Mouse (Mus musculus): Measurements from ENCODE around the gene Gadl1. TPM values are rescaled to one million over a fixed set of nuclear protein-coding genes. Genes with fewer than 3 reads are reported as not detected.

The Gadl1 gene
- total and polyA plus RNA-seq, 2 experiments from 2014 or later: 1.1 to 2.6 TPM

DNA sequence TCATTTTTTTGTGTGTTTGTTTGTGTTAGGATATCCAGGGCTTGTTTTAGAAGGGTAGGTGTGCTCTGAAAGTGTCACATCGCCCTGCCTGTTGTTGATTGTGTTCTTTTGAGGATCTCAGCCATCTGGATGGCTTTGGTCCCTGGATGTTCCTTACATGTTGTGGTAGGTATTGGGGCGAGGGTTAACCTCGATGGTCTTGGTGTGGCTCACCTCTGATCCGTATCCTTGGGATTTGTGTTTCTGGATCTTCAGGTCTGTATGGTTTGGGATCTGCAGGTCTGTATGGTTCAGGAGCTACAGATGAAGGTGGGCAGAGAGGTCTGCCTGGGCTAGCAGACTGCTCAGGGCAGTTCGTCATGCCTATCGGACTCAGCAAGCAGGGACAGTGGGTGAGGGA lies 28.8 kb upstream of the Gadl1 start:
- 83% methylated on average over 6 of the region's 6 CpGs for WGBS
- no peak overlapping the region for H3K27ac ChIP-seq (ENCODE audit: low read depth)
- DNase-seq (ENCODE audit: low spot score) (no peak), ATAC-seq (ENCODE audit: insufficient read depth, low read depth) (no peak)
- no peak overlapping the region for H3K4me2 ChIP-seq (ENCODE audit: low read depth, low read length)
- no peak overlapping the region for H3K9ac ChIP-seq (replicated peaks; ENCODE audit: low read depth, low read length)
- no peaks in the 10 kb centered on the region for H3K9me3 ChIP-seq (replicated peaks; ENCODE audit: control insufficient read depth, low read length)
- no peaks in the 10 kb centered on the region for H3K27me3 ChIP-seq (ENCODE audit: control insufficient read depth, insufficient read depth, low read length)
- TF ChIP-seq EP300 (IDR thresholded peaks at IDR 0.05; ENCODE audit: low read depth): no peak
- no peak for TF ChIP-seq CTCF (IDR thresholded peaks at IDR 0.05; ENCODE audit: low read depth)
- no peaks in the 10 kb centered on the region for H3K36me3 ChIP-seq (replicated peaks; ENCODE audit: control insufficient read depth, insufficient read depth, low read length)
- no peak overlapping the region for H3K4me3 ChIP-seq (ENCODE audit: low read depth, low read length)
- no peaks in the 10 kb centered on the region for H3K4me1 ChIP-seq (ENCODE audit: control insufficient read depth, insufficient read depth)

DNA sequence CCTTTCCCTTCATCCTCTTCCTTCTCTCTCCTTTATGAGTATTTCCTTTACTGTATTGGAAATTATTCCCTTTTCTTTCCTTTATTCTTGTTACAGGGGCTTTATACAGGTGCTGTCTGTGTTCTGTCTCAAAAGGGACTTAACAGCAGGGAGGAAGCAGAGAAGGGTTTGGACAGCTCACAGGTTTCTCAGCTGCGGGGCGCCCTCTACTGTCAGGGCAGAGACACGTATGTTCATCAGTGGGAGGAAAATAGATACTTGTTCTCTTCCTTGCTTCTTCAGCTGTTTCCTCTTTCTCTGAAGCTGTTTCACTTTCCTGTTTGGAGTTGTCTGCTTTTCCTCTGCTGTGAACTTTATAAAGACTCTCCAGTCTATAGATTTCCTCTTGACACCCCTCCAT lies 28.1 kb upstream of the Gadl1 start:
- Histone ChIP-seq H3K36me3 (replicated peaks; ENCODE audit: control insufficient read depth, insufficient read depth, low read length) (no peaks in the 10 kb centered on the region), H3K27me3 (ENCODE audit: control insufficient read depth, insufficient read depth, low read length) (no peaks in the 10 kb centered on the region), H3K9ac (replicated peaks; ENCODE audit: low read depth, low read length) (no peak overlapping the region), H3K4me2 (ENCODE audit: low read depth, low read length) (no peak overlapping the region), H3K4me3 (ENCODE audit: low read depth, low read length) (no peak overlapping the region), H3K9me3 (replicated peaks; ENCODE audit: control insufficient read depth, low read length) (no peaks in the 10 kb centered on the region), H3K27ac (ENCODE audit: low read depth) (no peak overlapping the region), H3K4me1 (ENCODE audit: control insufficient read depth, insufficient read depth) (no peaks in the 10 kb centered on the region)
- 72% methylated on average over 3 of the region's 3 CpGs for WGBS
- TF ChIP-seq EP300 (IDR thresholded peaks at IDR 0.05; ENCODE audit: low read depth) (no peak), CTCF (IDR thresholded peaks at IDR 0.05; ENCODE audit: low read depth) (peak; percentile 37)
- no peak for DNase-seq (ENCODE audit: low spot score)
- ATAC-seq (ENCODE audit: insufficient read depth, low read depth): no peak

DNA sequence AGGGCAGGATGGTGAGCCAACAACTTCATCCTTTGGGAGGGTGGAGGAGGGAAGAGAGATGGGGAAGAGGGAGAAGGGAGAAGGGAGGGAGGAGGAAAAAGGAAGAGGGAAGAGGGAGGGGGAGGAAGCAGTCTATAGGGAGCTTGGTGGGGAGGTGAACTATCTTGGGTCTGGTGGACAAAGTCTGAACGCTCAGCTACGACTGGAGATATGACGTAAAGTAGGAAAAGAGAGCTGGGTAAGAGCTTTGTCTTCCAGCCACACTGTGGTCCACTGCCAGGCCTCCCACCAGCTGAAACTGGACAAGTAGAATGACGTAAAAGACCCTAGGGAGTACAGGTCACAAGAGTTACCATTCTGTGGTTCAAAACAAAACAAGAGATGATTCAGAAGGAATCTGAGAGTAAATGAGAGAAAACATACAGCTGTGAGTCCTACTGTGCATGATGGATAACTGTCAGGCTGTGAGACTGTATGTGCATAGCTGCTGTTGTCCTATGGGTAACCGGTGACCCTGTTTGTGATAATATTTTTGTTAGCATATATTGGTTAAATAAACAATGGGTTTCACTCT lies 26.5 kb upstream of the Gadl1 start:
- H3K27me3 ChIP-seq (ENCODE audit: control insufficient read depth, insufficient read depth, low read length): no peaks in the 10 kb centered on the region
- no peaks in the 10 kb centered on the region for H3K4me1 ChIP-seq (ENCODE audit: control insufficient read depth, insufficient read depth)
- ATAC-seq (ENCODE audit: insufficient read depth, low read depth) (no peak), DNase-seq (ENCODE audit: low spot score) (no peak)
- H3K36me3 ChIP-seq (replicated peaks; ENCODE audit: control insufficient read depth, insufficient read depth, low read length): no peaks in the 10 kb centered on the region
- no peak overlapping the region for H3K4me2 ChIP-seq (ENCODE audit: low read depth, low read length)
- H3K9me3 ChIP-seq (replicated peaks; ENCODE audit: control insufficient read depth, low read length): no peaks in the 10 kb centered on the region
- no peak overlapping the region for H3K4me3 ChIP-seq (ENCODE audit: low read depth, low read length)
- 66% methylated on average over 5 of the region's 5 CpGs for WGBS
- no peak for TF ChIP-seq CTCF (IDR thresholded peaks at IDR 0.05; ENCODE audit: low read depth)
- TF ChIP-seq EP300 (IDR thresholded peaks at IDR 0.05; ENCODE audit: low read depth): no peak
- H3K9ac ChIP-seq (replicated peaks; ENCODE audit: low read depth, low read length): no peak overlapping the region
- H3K27ac ChIP-seq (ENCODE audit: low read depth): no peak overlapping the region

DNA sequence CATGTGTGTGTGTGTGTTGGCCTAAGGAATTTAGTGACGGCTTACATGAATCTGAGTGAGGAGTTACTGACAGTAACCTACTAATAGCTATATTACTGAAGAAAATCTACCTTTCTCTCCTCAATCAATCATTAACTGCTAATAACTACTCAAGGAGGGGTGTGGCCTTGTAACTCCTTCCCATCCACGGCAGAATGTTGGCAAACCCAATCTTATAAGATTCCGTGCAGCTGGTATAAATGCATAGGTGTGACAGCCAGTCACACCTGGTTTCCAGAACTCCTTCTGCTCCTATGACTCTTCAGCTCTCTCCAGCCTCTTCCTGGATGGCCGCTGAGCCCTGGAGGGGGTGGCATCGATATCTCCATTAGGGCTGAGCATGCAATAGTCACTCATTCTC lies 25.8 kb upstream of the Gadl1 start:
- Histone ChIP-seq H3K4me1 (ENCODE audit: control insufficient read depth, insufficient read depth) (no peaks in the 10 kb centered on the region), H3K36me3 (replicated peaks; ENCODE audit: control insufficient read depth, insufficient read depth, low read length) (no peaks in the 10 kb centered on the region), H3K4me2 (ENCODE audit: low read depth, low read length) (no peak overlapping the region), H3K27ac (ENCODE audit: low read depth) (no peak overlapping the region), H3K4me3 (ENCODE audit: low read depth, low read length) (no peak overlapping the region), H3K9me3 (replicated peaks; ENCODE audit: control insufficient read depth, low read length) (no peaks in the 10 kb centered on the region), H3K9ac (replicated peaks; ENCODE audit: low read depth, low read length) (no peak overlapping the region), H3K27me3 (ENCODE audit: control insufficient read depth, insufficient read depth, low read length) (no peaks in the 10 kb centered on the region)
- DNase-seq (ENCODE audit: low spot score) (no peak), ATAC-seq (ENCODE audit: insufficient read depth, low read depth) (no peak)
- TF ChIP-seq CTCF (IDR thresholded peaks at IDR 0.05; ENCODE audit: low read depth) (no peak), EP300 (IDR thresholded peaks at IDR 0.05; ENCODE audit: low read depth) (no peak)
- 87% methylated on average over 5 of the region's 5 CpGs for WGBS

DNA sequence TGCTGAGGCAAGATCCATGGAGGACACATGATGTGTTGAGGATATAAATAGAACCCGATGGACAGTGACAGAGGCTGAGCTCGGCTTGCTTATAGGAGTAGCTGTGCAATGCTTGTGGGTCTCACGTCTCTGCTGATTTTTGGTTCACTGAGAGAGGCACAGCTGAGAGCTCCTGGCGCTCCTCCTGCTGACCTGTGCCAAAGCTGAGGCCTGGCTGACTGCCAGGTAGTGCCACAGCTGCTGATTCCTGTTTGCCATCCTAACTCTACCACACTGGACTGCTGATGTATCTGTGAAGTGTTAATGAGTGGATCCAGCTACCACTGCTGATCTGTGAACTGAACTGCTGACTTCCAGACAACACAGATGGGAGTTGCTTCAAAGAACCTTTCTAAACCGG lies 21.7 kb upstream of the Gadl1 start:
- no peak for TF ChIP-seq EP300 (IDR thresholded peaks at IDR 0.05; ENCODE audit: low read depth)
- TF ChIP-seq CTCF (IDR thresholded peaks at IDR 0.05; ENCODE audit: low read depth): no peak
- DNase-seq (ENCODE audit: low spot score) (no peak), ATAC-seq (ENCODE audit: insufficient read depth, low read depth) (0 out of 2 replicates have a peak, but pooled peaks have one; percentile 17)
- H3K27me3 ChIP-seq (ENCODE audit: control insufficient read depth, insufficient read depth, low read length): no peaks in the 10 kb centered on the region
- H3K4me1 ChIP-seq (ENCODE audit: control insufficient read depth, insufficient read depth): no peaks in the 10 kb centered on the region
- H3K36me3 ChIP-seq (replicated peaks; ENCODE audit: control insufficient read depth, insufficient read depth, low read length): no peaks in the 10 kb centered on the region
- H3K27ac ChIP-seq (ENCODE audit: low read depth): no peak overlapping the region
- H3K4me2 ChIP-seq (ENCODE audit: low read depth, low read length): no peak overlapping the region
- no peak overlapping the region for H3K4me3 ChIP-seq (ENCODE audit: low read depth, low read length)
- no peaks in the 10 kb centered on the region for H3K9me3 ChIP-seq (replicated peaks; ENCODE audit: control insufficient read depth, low read length)
- H3K9ac ChIP-seq (replicated peaks; ENCODE audit: low read depth, low read length): no peak overlapping the region
- WGBS: 53% methylated on average over 5 of the region's 5 CpGs

DNA sequence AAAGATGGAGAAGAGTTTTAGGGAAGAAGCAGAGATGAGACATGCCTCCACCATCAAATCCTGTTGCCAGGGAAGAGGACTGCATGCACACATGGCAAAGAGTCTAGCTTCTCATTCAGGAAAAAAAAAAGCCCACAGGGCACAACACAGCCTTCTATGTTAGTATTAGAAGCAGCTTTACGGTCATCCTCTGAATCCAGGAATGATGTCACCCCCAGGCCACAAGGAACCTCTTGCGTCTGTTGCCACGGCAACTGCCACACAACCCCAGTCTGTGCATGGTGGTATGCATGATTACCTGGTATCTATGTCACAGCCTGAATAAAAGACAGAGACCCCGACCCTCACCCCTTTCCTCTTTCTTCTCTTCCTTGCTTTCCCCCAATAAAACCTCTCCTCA lies 16.1 kb upstream of the Gadl1 start:
- 0 out of 2 replicates have a peak, but pooled peaks have one; percentile 11 for ATAC-seq (ENCODE audit: insufficient read depth, low read depth)
- WGBS: 76% methylated on average over 4 of the region's 4 CpGs

More for the DNA sequence above, 16.1 kb upstream of the Gadl1 start:
- DNase-seq (ENCODE audit: low spot score): no peak
- H3K4me3 ChIP-seq (ENCODE audit: low read depth, low read length): no peak overlapping the region
- no peak overlapping the region for H3K27ac ChIP-seq (ENCODE audit: low read depth)
- H3K27me3 ChIP-seq (ENCODE audit: control insufficient read depth, insufficient read depth, low read length): no peaks in the 10 kb centered on the region
- H3K9me3 ChIP-seq (replicated peaks; ENCODE audit: control insufficient read depth, low read length): peaks cover 10% of the 10 kb centered on the region
- no peak overlapping the region for H3K9ac ChIP-seq (replicated peaks; ENCODE audit: low read depth, low read length)
- no peak for TF ChIP-seq EP300 (IDR thresholded peaks at IDR 0.05; ENCODE audit: low read depth)
- TF ChIP-seq CTCF (IDR thresholded peaks at IDR 0.05; ENCODE audit: low read depth): no peak
- H3K4me2 ChIP-seq (ENCODE audit: low read depth, low read length): no peak overlapping the region
- peaks cover 7% of the 10 kb centered on the region for H3K4me1 ChIP-seq (ENCODE audit: control insufficient read depth, insufficient read depth)
- no peaks in the 10 kb centered on the region for H3K36me3 ChIP-seq (replicated peaks; ENCODE audit: control insufficient read depth, insufficient read depth, low read length)

Measured in heart, postnatal 0 days (tissue).